Mouse (Mus musculus): Measurements from ENCODE around the gene Ctdspl.

The Ctdspl gene

DNA sequence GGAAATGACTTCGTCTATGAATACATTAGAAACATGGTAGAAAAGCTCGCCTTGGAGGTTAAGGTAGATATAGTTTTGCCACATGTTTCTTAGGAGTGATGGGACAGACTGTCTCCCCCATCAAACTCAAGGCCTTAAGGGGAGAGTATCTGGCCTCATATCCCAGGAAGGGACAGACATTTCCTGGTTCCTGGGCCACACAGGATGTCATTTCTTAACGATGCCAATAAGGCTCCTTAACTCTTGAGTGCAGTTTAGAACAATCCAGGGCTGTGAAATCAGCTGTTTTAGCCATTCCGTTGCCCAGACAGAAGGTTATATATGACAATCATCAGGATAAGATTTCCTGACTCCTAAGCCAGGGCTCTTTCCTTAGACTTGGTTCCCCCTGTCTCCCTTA is 104.8 kb downstream of the Ctdspl start:
- no peak for DNase-seq

- DNase-seq, result no peak
These were observed 105.5 kb downstream of the Ctdspl start for GRCm38 (mm10) chr9:119031772-119032171.

DNA sequence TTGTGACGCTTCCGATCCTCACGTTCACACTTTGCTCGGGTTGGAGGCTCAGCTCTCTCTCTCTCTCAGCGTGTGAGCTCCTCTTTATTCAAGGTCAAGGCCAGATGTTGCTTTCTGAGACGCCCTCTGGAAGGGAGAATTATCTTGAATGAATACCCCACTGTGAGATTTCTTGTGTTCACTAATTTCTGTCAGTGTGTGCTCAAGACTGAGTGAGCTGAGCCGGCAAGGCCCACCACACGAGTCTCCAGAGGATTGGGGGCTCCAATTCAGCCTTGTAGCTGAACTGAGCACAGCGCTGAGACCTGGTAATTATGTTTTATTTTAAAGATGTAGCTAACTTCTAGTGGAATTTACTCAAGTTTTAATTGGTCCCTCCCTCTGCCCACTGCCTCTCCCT is 106.3 kb downstream of the Ctdspl start:
- DNase-seq, result no peak

DNA sequence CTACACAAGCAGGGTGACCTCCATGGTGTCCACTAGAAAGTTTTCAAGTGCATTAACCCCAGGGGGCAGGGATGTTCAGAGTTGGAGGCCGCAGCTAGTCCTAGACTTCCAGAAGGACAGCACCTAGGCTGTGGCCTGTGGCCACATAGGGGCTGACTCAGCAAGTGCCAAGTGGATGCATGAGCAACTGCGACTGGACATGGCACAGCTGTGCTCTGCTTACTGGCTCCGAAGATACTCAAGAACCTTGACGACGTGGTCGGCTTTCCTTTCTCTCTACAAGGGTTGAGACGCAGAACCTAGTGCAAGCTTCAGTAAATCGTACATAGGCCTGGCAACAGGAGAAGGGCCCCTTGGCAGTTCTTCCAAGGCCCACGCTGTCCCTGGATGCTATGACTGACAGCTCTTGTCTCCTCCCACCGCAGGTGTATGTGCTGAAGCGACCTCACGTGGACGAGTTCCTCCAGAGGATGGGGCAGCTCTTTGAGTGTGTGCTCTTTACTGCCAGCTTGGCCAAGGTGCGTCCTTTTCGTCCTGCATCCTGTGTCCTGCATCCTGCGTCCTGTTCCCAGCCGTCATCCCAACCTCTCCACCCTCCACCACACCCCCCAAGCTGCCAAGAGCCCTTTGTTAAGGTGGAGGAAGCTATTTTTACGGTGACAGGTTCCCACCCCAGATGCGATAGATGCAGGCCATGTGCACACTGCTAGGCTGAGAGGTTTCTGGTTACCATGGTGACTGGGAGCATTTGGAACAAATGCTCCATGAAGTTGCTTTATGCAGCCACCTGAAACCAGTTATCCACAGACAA is 107.1 kb downstream of the Ctdspl start:
- no peak for DNase-seq

DNA sequence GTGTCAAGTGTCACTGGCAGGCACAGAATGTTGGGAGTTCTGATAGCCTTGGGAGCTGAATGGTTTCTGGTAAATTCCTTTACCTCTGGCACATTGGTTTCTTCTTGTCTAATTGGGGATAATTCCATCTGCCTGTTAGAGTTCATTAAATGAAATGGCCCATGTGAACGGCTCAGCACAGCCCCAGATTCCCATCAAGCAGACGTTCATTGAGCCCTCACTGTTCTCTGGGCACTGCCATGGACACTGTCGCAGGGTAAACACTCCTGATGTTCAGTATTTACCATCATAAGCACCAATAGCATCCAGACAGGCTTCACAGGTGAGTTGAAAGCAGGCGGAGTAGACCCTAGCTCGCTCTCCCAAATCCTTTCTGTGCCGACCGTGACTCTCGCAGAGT is 107.8 kb downstream of the Ctdspl start:
- no peak for DNase-seq

GRCm38 (mm10) chr9:119034676-119035665 is 108.7 kb downstream of the Ctdspl start:
- no peak for DNase-seq

- no peak for DNase-seq
These were observed 109.6 kb downstream of the Ctdspl start for GRCm38 (mm10) chr9:119035836-119036235.

GRCm38 (mm10) chr9:119037076-119037730 is 111.0 kb downstream of the Ctdspl start:
- DNase-seq, result no peak

DNA sequence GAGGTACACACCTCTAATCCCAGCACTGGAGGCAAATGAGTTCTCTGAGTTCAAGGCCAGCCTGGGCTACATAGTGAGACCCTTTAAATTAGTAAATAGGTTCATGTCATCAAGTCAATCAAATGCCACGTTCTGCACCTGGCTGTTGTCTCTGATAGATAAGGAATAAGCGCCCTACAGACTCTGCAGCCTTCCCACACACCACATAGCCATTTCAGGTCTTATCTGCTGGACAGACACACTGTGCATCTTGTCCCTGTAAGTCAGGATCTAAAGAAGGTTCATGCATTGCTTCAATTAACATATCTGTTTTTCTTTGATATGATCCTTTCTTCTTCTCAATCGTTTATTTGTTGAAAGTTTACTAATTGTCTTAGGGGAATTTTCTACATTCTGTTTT is 112.3 kb downstream of the Ctdspl start:
- DNase-seq, result no peak

- no peak for DNase-seq
These were observed 114.0 kb downstream of the Ctdspl start for GRCm38 (mm10) chr9:119040101-119040775.

- DNase-seq, result no peak
These were observed 122.1 kb downstream of the Ctdspl start for GRCm38 (mm10) chr9:119048182-119048903.

DNA sequence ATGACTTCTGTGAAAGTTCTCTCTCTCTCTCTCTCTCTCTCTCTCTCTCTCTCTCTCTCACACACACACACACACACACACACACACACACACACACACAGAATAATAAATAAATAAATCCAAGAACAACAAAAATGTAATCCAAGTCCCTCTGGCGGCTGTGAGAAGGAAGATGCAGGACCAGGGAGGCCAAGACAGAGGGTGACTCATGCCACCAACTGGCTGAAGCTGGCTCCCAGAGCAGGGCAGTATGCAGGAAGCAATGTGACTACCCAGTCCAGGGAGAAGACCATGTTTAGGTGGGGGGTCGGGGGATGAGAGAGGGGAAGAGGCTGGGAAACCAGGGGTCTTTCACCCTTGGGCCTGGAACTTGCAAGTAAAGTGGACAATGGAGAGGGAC is 124.9 kb downstream of the Ctdspl start:
- DNase-seq, result no peak

DNA sequence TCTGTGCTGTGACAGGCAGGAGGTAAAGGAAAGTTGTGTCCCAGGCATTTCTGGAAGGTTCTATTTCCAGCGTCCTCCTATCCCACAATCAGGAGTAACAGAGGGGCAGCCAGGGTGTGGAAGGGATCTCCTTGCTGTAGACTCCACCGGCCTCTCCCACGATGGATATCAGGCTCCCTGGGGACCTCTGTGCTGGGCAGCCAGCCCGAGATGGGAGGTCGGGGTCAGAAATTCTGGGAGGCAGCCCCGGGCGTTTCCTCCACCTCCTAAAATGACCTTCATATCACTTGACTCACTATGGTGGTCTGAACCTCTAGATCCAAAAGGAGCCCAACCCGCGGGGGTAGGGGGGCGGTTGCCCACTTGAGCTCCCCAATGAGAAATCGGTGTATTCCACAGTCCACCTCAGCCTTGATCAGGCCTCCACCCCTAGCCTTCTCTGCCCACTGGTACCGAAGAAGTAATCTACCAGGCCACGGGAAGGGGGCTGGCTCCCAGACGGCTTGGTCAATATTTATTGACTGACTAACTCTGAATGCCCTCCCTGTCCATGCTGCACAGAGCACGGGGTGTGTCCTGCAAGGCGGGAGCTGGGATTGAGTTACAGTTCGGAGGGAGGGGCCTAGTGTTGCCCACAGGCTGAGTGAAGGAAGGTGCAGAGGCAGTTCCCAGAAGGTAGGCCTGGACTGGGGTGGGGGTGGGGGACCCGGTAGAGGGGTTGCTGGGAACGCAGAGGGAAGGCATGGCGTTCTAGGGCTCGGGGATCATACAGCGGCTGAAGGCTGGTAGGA is 126.1 kb downstream of the Ctdspl start, which contains the start of gene Vill:
Vill (plus strand) TSS at position 625 of the 791 bp plus-strand sequence.
- DNase-seq, result no peak

DNA sequence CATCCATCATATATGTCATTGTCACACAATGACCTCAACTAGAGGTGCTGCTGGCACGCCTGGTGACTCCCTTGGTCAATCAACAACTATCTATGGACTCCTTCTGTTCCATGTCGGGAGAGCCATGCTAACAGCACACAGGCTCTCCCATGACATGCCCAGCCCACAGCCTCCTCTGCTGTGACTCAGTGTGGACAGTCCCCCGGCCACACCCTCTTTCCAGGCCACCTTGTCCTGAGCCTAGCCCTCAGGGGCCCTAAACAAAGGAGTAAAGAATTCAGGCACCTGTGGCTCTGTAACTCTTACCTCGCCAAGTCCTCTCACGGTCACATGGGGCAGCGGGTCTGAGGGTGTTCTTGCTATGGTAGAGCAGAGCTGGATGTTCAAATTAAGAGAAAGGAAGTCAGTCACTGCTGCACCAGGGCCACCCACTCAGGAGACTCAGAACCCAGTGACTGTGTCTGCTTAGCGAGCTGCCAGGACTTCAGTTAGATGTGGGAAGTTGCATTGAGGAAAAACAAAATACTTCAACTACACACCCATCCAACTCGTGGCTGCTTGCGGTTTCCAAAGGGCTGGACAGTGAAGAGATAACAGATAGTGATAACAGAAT is 127.8 kb downstream of the Ctdspl start:
- DNase-seq, result no peak

- no peak for DNase-seq
These were observed 129.1 kb downstream of the Ctdspl start for GRCm38 (mm10) chr9:119055336-119055735.

GRCm38 (mm10) chr9:119058245-119058644 is 132.0 kb downstream of the Ctdspl start:
- DNase-seq, result no peak

DNA sequence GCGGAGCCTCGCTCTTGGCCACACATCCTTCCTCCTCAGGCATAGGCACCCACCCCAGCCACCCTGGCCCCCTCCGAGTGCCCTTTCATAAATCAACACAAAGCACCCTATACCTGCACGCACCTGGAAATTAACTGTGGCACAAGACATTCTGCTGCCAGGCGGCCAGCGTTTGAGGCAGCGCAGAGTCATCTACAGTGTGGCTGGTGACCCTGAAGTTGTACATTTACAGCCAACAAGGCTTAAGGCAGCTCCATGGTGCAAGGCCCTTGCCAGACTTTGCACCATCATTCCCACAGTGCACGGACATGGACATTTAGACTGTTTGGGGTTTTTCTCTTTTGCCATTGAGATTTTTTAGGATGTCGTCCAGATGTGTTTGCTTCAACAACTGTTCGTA is 134.4 kb downstream of the Ctdspl start:
- DNase-seq, result no peak

- DNase-seq, result peak; percentile 20
These were observed 136.9 kb downstream of the Ctdspl start for GRCm38 (mm10) chr9:119063036-119063644.

DNA sequence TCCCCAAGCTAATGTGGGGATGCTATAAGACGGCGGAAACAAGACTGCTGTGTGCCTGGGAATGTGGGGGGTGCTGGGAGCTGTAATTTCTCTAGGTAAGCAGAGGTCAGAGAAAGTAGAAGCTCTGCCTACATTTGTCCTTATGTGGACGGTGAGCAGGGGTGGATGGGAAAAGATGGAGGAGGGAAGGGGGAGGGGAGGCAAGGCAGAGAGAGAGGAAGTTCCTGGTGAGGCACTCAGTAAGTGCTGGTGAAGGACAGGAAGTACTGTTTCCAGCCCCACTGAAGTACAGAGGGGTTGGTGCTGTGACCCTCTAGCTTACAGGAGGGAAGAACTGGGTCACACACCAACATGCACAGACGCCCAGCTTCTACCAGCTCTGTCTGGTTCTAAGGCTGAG is 138.0 kb downstream of the Ctdspl start:
- peak; percentile 12 for DNase-seq

DNA sequence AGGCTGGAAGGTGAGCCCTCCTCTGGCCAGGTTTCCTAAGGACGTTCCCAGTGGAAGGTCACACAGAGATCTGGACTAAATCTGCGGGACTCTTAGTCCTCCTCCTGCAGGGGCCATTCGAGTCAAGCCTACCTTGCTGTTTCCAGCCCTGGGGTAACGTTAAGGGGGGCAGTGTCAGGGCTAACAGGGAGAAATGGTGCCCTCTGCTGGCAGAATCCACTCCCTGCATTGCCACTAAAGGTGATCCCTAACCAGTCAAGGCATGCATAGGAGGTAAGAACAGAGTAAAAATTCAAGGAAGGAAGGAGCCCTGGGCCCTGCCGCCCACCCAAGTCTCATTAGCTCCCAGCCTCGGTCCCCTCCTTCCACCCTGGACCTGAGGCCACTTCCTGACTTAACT is 141.3 kb downstream of the Ctdspl start:
- DNase-seq, result peak; percentile 81

All from thymus, postnatal 14 days (tissue).